Mouse (Mus musculus) lung, adult 2 months (tissue): ENCODE data around the gene Rasgrp2.

Source experiments
- CTCF ChIP-seq: fragments of 200-500 bp; IDR thresholded peaks from 2 replicates; pipeline ENCODE4 v1.5.1; 2011; ENCODE audit warnings: mild to moderate bottlenecking, low read length, control low read depth; ENCODE audit not compliant: insufficient read depth
- POLR2A ChIP-seq: fragments of 200-500 bp; IDR thresholded peaks from 2 replicates; pipeline ENCODE4 v1.6.1; 2011; ENCODE audit warnings: low read depth, mild to moderate bottlenecking, control low read depth, low read length, borderline replicate concordance; ENCODE audit errors: extremely low read depth

GRCm38 (mm10) chr19:6363411-6364240, 35.5 kb upstream of the Rasgrp2 start, which contains the start of gene Sf1:
- TF ChIP-seq CTCF (no peak), POLR2A (peak; percentile 56; the same call in 1 of the 2 replicates)
